Mouse (Mus musculus): Measurements from ENCODE around the gene Npas3. TPM values are rescaled to one million over a fixed set of nuclear protein-coding genes. Genes with fewer than 3 reads are reported as not detected.

The Npas3 gene
- polyA plus RNA-seq, 1 experiment from 2014 or later, result 32.7 TPM

- Histone ChIP-seq H3K36me3 (no peaks in the 10 kb centered on the region), H3K4me3 (replicated peaks) (no peak overlapping the region), H3K4me2 (replicated peaks) (no peak overlapping the region), H3K27ac (0 out of 2 replicates have a peak overlapping the region, but pooled peaks have one; percentile 16), H3K9me3 (no peaks in the 10 kb centered on the region), H3K27me3 (no peaks in the 10 kb centered on the region), H3K9ac (replicated peaks) (no peak overlapping the region), H3K4me1 (replicated peaks) (peaks cover 25% of the 10 kb centered on the region)
- ATAC-seq, result peak; percentile 56; the same call in 1 of the 2 replicates
- 59% methylated on average over 12 of the region's 12 CpGs for WGBS
Measured at GRCm38 (mm10) chr12:53825898-53826605, 577.6 kb downstream of the Npas3 start.

- peaks cover 25% of the 10 kb centered on the region for H3K4me1 ChIP-seq (replicated peaks)
- no peaks in the 10 kb centered on the region for H3K27me3 ChIP-seq
- H3K9ac ChIP-seq (replicated peaks), result no peak overlapping the region
- no peaks in the 10 kb centered on the region for H3K36me3 ChIP-seq
- peak; percentile 27; the same call in 1 of the 2 replicates for ATAC-seq
- H3K4me2 ChIP-seq (replicated peaks), result no peak overlapping the region
- H3K4me3 ChIP-seq (replicated peaks), result no peak overlapping the region
- no peaks in the 10 kb centered on the region for H3K9me3 ChIP-seq
- H3K27ac ChIP-seq, result 0 out of 2 replicates have a peak overlapping the region, but pooled peaks have one; percentile 16
- WGBS, result 57% methylated on average over 3 of the region's 3 CpGs
Measured at GRCm38 (mm10) chr12:53826812-53827211, 578.3 kb downstream of the Npas3 start.

- Histone ChIP-seq H3K4me2 (replicated peaks) (no peak overlapping the region), H3K9ac (replicated peaks) (no peak overlapping the region), H3K4me3 (replicated peaks) (no peak overlapping the region), H3K4me1 (replicated peaks) (peaks cover 42% of the 10 kb centered on the region), H3K9me3 (no peaks in the 10 kb centered on the region), H3K27ac (0 out of 2 replicates have a peak overlapping the region, but pooled peaks have one; percentile 28), H3K27me3 (no peaks in the 10 kb centered on the region), H3K36me3 (no peaks in the 10 kb centered on the region)
- no peak for ATAC-seq
- WGBS, result 68% methylated on average over 6 of the region's 6 CpGs
Measured at GRCm38 (mm10) chr12:53832590-53832989, 584.1 kb downstream of the Npas3 start.

GRCm38 (mm10) chr12:53833348-53833747 lies 584.9 kb downstream of the Npas3 start:
- no peaks in the 10 kb centered on the region for H3K9me3 ChIP-seq
- H3K27ac ChIP-seq, result no peak overlapping the region
- ATAC-seq, result no peak
- no peak overlapping the region for H3K4me2 ChIP-seq (replicated peaks)
- WGBS, result 83% methylated on average over 2 of the region's 2 CpGs
- H3K4me1 ChIP-seq (replicated peaks), result peaks cover 49% of the 10 kb centered on the region
- no peaks in the 10 kb centered on the region for H3K27me3 ChIP-seq
- no peak overlapping the region for H3K9ac ChIP-seq (replicated peaks)
- no peak overlapping the region for H3K4me3 ChIP-seq (replicated peaks)
- H3K36me3 ChIP-seq, result no peaks in the 10 kb centered on the region

- H3K36me3 ChIP-seq, result no peaks in the 10 kb centered on the region
- no peak overlapping the region for H3K4me2 ChIP-seq (replicated peaks)
- peak overlapping the region; percentile 62 for H3K27ac ChIP-seq
- peaks cover 69% of the 10 kb centered on the region for H3K4me1 ChIP-seq (replicated peaks)
- WGBS, result 66% methylated on average over 27 of the region's 27 CpGs
- ATAC-seq, result 0 out of 2 replicates have a peak, but pooled peaks have one; percentile 19
- H3K27me3 ChIP-seq, result no peaks in the 10 kb centered on the region
- H3K9ac ChIP-seq (replicated peaks), result no peak overlapping the region
- H3K4me3 ChIP-seq (replicated peaks), result no peak overlapping the region
- H3K9me3 ChIP-seq, result no peaks in the 10 kb centered on the region
Measured at GRCm38 (mm10) chr12:53836031-53836790, 587.7 kb downstream of the Npas3 start.

- no peak overlapping the region for H3K4me2 ChIP-seq (replicated peaks)
- H3K9me3 ChIP-seq, result no peaks in the 10 kb centered on the region
- no peak overlapping the region for H3K9ac ChIP-seq (replicated peaks)
- H3K4me1 ChIP-seq (replicated peaks), result peaks cover 76% of the 10 kb centered on the region
- H3K27ac ChIP-seq, result peak overlapping the region; percentile 68; the same call in 1 of the 2 replicates
- no peaks in the 10 kb centered on the region for H3K36me3 ChIP-seq
- no peaks in the 10 kb centered on the region for H3K27me3 ChIP-seq
- ATAC-seq, result no peak
- no peak overlapping the region for H3K4me3 ChIP-seq (replicated peaks)
- WGBS, result 58% methylated on average over 15 of the region's 15 CpGs
Measured at GRCm38 (mm10) chr12:53837408-53837807, 588.9 kb downstream of the Npas3 start.

- Histone ChIP-seq H3K27ac (peak overlapping the region; percentile 68), H3K9ac (replicated peaks) (no peak overlapping the region), H3K27me3 (no peaks in the 10 kb centered on the region), H3K4me1 (replicated peaks) (peaks cover 77% of the 10 kb centered on the region), H3K9me3 (no peaks in the 10 kb centered on the region), H3K4me2 (replicated peaks) (no peak overlapping the region), H3K36me3 (no peaks in the 10 kb centered on the region), H3K4me3 (replicated peaks) (no peak overlapping the region)
- 13% methylated on average over 7 of the region's 7 CpGs for whole genome bisulfite sequencing
- ATAC-seq, result peak; percentile 48
Measured at GRCm38 (mm10) chr12:53838541-53838940, 590.1 kb downstream of the Npas3 start.

- Histone ChIP-seq H3K27ac (no peak overlapping the region), H3K4me3 (replicated peaks) (no peak overlapping the region), H3K27me3 (no peaks in the 10 kb centered on the region), H3K9me3 (no peaks in the 10 kb centered on the region), H3K4me1 (replicated peaks) (peaks cover 61% of the 10 kb centered on the region), H3K36me3 (no peaks in the 10 kb centered on the region), H3K4me2 (replicated peaks) (no peak overlapping the region), H3K9ac (replicated peaks) (no peak overlapping the region)
- WGBS, result 59% methylated on average over 16 of the region's 16 CpGs
- ATAC-seq, result no peak
Measured at GRCm38 (mm10) chr12:53841928-53842671, 593.6 kb downstream of the Npas3 start.

- no peak for ATAC-seq
- Histone ChIP-seq H3K4me3 (replicated peaks) (no peak overlapping the region), H3K27me3 (no peaks in the 10 kb centered on the region), H3K9ac (replicated peaks) (no peak overlapping the region), H3K36me3 (no peaks in the 10 kb centered on the region), H3K4me1 (replicated peaks) (peaks cover 49% of the 10 kb centered on the region), H3K27ac (no peak overlapping the region; the same call in 1 of the 2 replicates), H3K4me2 (replicated peaks) (no peak overlapping the region), H3K9me3 (no peaks in the 10 kb centered on the region)
- 25% methylated on average over 3 of the region's 3 CpGs for WGBS
Measured at GRCm38 (mm10) chr12:53843626-53844025, 595.1 kb downstream of the Npas3 start.

GRCm38 (mm10) chr12:53846154-53846665 lies 597.7 kb downstream of the Npas3 start:
- Histone ChIP-seq H3K9me3 (no peaks in the 10 kb centered on the region), H3K9ac (replicated peaks) (no peak overlapping the region), H3K27me3 (no peaks in the 10 kb centered on the region), H3K4me1 (replicated peaks) (peaks cover 32% of the 10 kb centered on the region), H3K27ac (no peak overlapping the region), H3K36me3 (no peaks in the 10 kb centered on the region), H3K4me3 (replicated peaks) (no peak overlapping the region), H3K4me2 (replicated peaks) (no peak overlapping the region)
- ATAC-seq, result no peak
- 83% methylated on average over 12 of the region's 12 CpGs for WGBS

- no peak for ATAC-seq
- WGBS, result 75% methylated on average over 2 of the region's 2 CpGs
- no peak overlapping the region for H3K27ac ChIP-seq
Measured at GRCm38 (mm10) chr12:53849263-53849662, 600.8 kb downstream of the Npas3 start.

More at GRCm38 (mm10) chr12:53849263-53849662, 600.8 kb downstream of the Npas3 start:
- no peak overlapping the region for H3K4me3 ChIP-seq (replicated peaks)
- no peaks in the 10 kb centered on the region for H3K9me3 ChIP-seq
- no peak overlapping the region for H3K4me2 ChIP-seq (replicated peaks)
- H3K9ac ChIP-seq (replicated peaks), result no peak overlapping the region
- H3K36me3 ChIP-seq, result no peaks in the 10 kb centered on the region
- no peaks in the 10 kb centered on the region for H3K27me3 ChIP-seq
- H3K4me1 ChIP-seq (replicated peaks), result peaks cover 7% of the 10 kb centered on the region; the same call in 1 of the 2 replicates

All from midbrain, embryonic 13.5 days (tissue).